Mouse (Mus musculus) liver, adult 2 months (tissue): Measurements from ENCODE around the gene Paxbp1. TPM values are rescaled to one million over a fixed set of nuclear protein-coding genes. Genes with fewer than 3 reads are reported as not detected.
"Not testable (repeated sequence)": the region's sequence is repeated elsewhere in the genome, so short reads cannot be mapped to it uniquely, and the experiment has no call there.

Experiments
- DNase-seq: peaks from one replicate; pipeline ENCODE4 v3.0.0-alpha.2; 2011; ENCODE audit warnings: low read depth, low spot score; ENCODE audit errors: extremely low read depth
- H3K27ac ChIP-seq: fragments of 200-500 bp; replicated peaks from 2 replicates; pipeline ENCODE4 v1.5.1; 2012; ENCODE audit warnings: low read depth, mild to moderate bottlenecking, control low read depth, inconsistent platforms, low read length; ENCODE audit not compliant: insufficient read depth
- H3K27me3 ChIP-seq: fragments of 200-500 bp; 2 replicates; pipeline ENCODE4 v1.6.1; 2012; ENCODE audit warnings: mild to moderate bottlenecking, moderate library complexity, low read length, inconsistent platforms; ENCODE audit not compliant: control insufficient read depth, insufficient read depth
- H3K36me3 ChIP-seq: fragments of 200-500 bp; 2 replicates; pipeline ENCODE4 v1.6.1; 2012; ENCODE audit warnings: low read length, inconsistent platforms; ENCODE audit not compliant: control insufficient read depth, insufficient read depth
- H3K4me1 ChIP-seq: fragments of 200-500 bp; 2 replicates; pipeline ENCODE4 v1.6.1; 2011; ENCODE audit warnings: low read length; ENCODE audit not compliant: control insufficient read depth, insufficient read depth
- H3K4me3 ChIP-seq: fragments of 200-500 bp; 2 replicates; pipeline ENCODE4 v1.5.1; 2011; ENCODE audit warnings: low read depth, mild to moderate bottlenecking, control low read depth, low read length, moderate library complexity; ENCODE audit not compliant: insufficient read depth
- H3K79me2 ChIP-seq: fragments of 200-500 bp; 2 replicates; pipeline ENCODE4 v1.6.1; 2012; ENCODE audit warnings: inconsistent platforms, mild to moderate bottlenecking, low read length, moderate library complexity; ENCODE audit not compliant: control insufficient read depth, insufficient read depth
- H3K9ac ChIP-seq: fragments of 200-500 bp; 2 replicates; pipeline ENCODE4 v1.6.1; 2012; ENCODE audit warnings: low read depth, mild to moderate bottlenecking, control low read depth, inconsistent platforms, low read length
- CTCF ChIP-seq: fragments of 200-500 bp; IDR thresholded peaks from 2 replicates; pipeline ENCODE4 v1.5.1; 2011; ENCODE audit warnings: low read depth, low read length, control low read depth
- POLR2A ChIP-seq: fragments of 200-500 bp; IDR thresholded peaks from 2 replicates; pipeline ENCODE4 v1.6.1; 2011; ENCODE audit warnings: low read length, control low read depth; ENCODE audit not compliant: insufficient read depth; ENCODE audit errors: extremely low read depth
- WGBS: fragments of 180-500 bp; shearing (Covaris S2); methylation state at CpG from one replicate; pipeline ENCODE4 v1.1.7; 2018; 5-methylcytosine and 5-hydroxymethylcytosine counted together
- polyA plus RNA-seq: library from polyadenylated mRNA; depleted of rRNA; stranded (reverse); fragments of >200 nt; gene quantifications from 2 replicates; pipeline ENCODE4 v1.2.3, GENCODE M21; 2012
- total RNA-seq: library from RNA; depleted of rRNA; stranded (reverse); fragments of >200 nt; gene quantifications from 2 replicates; pipeline ENCODE4 v1.2.3, GENCODE M21; 2014

Gene Paxbp1
- total and polyA plus RNA-seq, 2 experiments: 8.1 to 26.1 TPM

DNA sequence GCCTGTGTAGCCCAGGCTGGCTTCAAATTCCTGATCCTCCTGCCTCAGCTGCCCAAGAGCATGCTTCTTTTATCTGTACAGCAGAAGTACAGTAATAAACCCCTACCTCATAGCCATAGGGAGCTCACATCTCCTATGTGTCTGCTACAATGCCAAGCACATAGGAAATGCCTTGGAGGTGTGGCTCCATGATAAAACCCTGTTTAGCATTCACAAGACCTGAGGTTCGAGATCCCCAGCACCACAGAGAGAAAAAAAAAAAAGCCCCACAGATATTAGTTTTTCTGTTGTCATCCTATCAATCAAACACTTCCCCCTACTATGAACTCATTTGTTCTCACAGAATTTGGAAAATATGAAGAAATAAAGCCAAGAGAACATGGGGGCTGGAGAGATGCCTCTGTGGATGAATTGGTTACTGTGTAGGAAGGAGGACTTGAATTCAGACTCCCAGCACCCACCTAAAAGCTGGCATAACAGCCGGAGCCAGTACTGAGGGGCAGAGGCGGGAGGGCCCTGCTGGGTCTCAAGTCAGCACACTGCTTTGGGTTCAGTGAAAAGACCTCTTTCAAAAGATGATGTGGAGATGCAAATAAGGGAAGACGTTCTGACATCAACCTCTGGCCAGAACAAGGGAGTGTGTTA lies 38.8 kb upstream of the Paxbp1 start:
- H3K4me3 ChIP-seq: no peak overlapping the region

DNA sequence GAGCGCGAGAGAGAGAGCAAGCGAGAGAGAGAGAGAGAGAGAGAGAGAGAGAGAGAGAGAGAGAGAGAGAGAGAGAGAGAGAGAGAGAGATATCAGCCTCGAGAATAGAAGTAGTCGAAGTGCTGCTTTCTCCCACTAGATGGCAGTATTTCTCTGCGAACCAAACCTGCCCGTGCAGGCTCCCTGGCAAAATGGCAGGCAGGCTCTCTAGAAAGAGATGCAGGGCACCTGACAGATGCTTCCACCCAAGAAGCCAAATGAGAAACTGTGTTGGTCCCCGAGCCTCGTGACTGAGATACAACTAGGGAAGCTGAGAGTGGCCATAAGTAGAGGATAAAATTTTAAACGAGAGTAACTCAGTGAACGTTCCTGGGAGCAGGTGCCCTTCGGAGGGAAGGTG lies 37.2 kb upstream of the Paxbp1 start:
- Histone ChIP-seq H3K9ac (no peak overlapping the region), H3K4me3 (no peak overlapping the region), H3K27me3 (no peaks in the 10 kb centered on the region), H3K27ac (no peak overlapping the region), H3K36me3 (no peaks in the 10 kb centered on the region), H3K4me1 (peaks cover 10% of the 10 kb centered on the region), H3K79me2 (no peaks in the 10 kb centered on the region)
- 24% methylated on average over 9 of the region's 12 CpGs for WGBS
- TF ChIP-seq CTCF: peak; percentile 83
- TF ChIP-seq POLR2A: no peak
- peak; percentile 47 for DNase-seq

More for the DNA sequence above, 38.8 kb upstream of the Paxbp1 start:
- Histone ChIP-seq H3K79me2 (no peaks in the 10 kb centered on the region), H3K36me3 (no peaks in the 10 kb centered on the region), H3K27ac (no peak overlapping the region), H3K4me1 (peaks cover 10% of the 10 kb centered on the region), H3K27me3 (0 out of 2 replicates have a peak, but pooled peaks cover 2% of the 10 kb centered on the region), H3K9ac (no peak overlapping the region)
- TF ChIP-seq CTCF: no peak
- TF ChIP-seq POLR2A: no peak
- DNase-seq: no peak
- WGBS: 71% methylated on average over 4 of the region's 4 CpGs

- H3K27ac ChIP-seq: no peak overlapping the region
- no peak overlapping the region for H3K9ac ChIP-seq
- no peaks in the 10 kb centered on the region for H3K36me3 ChIP-seq
- no peak for TF ChIP-seq POLR2A
- TF ChIP-seq CTCF: peak; percentile 13; the same call in 1 of the 2 replicates
- H3K4me1 ChIP-seq: no peaks in the 10 kb centered on the region
- no peaks in the 10 kb centered on the region for H3K79me2 ChIP-seq
- DNase-seq: peak; percentile 14
- no peak overlapping the region for H3K4me3 ChIP-seq
- WGBS: 70% methylated on average over 5 of the region's 5 CpGs
- H3K27me3 ChIP-seq: no peaks in the 10 kb centered on the region
Measured at GRCm38 (mm10) chr16:91076180-91076579, 31.8 kb upstream of the Paxbp1 start.

DNA sequence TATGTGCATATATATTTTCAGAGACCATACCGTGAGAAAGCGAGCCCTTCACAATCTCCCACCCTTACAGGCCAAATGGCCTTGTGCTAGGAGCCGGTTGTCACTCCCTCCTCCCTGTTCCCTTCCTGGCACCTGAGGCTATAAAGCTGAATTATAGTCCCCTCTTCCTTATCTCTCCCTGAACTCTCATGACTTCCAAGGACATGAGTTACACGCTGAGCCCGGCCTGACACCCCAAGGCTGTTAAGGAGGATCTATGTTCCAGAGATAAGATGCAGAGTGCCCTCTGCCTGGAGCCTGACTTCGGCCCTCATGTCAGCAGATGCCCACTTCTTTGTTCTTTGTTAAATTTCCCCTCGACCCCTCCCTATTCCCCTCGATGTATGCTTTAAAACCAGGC lies 31.1 kb upstream of the Paxbp1 start:
- H3K9ac ChIP-seq, H3K4me3 ChIP-seq, H3K27ac ChIP-seq, H3K79me2 ChIP-seq, H3K4me1 ChIP-seq, H3K36me3 ChIP-seq, DNase-seq, H3K27me3 ChIP-seq: not testable (repeated sequence)
- WGBS: 78% methylated on average over 8 of the region's 8 CpGs

DNA sequence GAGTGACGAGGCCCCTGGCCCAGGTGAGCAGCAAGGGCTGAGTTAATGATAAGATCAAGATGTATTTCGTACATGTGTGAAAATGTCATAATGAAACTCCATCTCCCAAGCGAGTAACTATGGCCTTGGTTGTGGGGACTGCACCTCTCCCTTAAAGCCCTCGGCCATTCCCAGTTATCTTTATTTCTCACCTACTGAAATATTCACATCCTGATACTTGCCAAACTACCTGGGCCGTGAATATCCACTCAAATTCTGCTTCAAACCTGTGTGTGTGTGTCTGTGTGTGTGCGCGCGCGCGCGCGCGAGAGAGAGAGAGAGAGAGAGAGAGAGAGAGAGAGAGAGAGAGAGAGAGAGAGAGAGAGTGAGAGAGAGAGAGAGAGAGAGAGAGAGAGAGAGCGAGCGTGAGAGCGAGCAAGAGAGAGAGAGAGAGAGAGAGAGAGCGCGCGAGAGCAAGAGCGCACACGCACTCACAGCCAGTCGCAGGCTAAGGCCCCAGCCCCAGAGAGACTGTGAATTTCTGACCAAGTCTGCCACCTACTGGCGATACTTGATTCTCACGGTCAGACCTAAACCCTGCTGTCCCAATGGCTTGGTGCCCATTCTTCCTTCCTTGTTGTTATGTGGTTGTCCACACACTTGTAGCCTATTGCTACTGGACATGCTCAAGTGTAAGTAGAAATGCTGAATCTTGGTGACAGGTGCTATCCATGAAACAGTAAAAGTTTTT lies 29.0 kb upstream of the Paxbp1 start:
- H3K79me2 ChIP-seq: no peaks in the 10 kb centered on the region
- no peak overlapping the region for H3K4me3 ChIP-seq
- WGBS: 48% methylated on average over 22 of the region's 24 CpGs
- H3K27ac ChIP-seq: no peak overlapping the region
- no peaks in the 10 kb centered on the region for H3K4me1 ChIP-seq
- H3K9ac ChIP-seq: no peak overlapping the region
- no peak for TF ChIP-seq POLR2A
- peak; percentile 83 for TF ChIP-seq CTCF
- H3K27me3 ChIP-seq: no peaks in the 10 kb centered on the region
- peak; percentile 77 for DNase-seq
- no peaks in the 10 kb centered on the region for H3K36me3 ChIP-seq

GRCm38 (mm10) chr16:91072256-91072655 lies 27.9 kb upstream of the Paxbp1 start:
- H3K36me3 ChIP-seq: no peaks in the 10 kb centered on the region
- DNase-seq: no peak
- H3K4me1 ChIP-seq: no peaks in the 10 kb centered on the region
- TF ChIP-seq POLR2A: no peak
- no peak for TF ChIP-seq CTCF
- no peaks in the 10 kb centered on the region for H3K79me2 ChIP-seq
- no peak overlapping the region for H3K27ac ChIP-seq
- no peaks in the 10 kb centered on the region for H3K27me3 ChIP-seq
- H3K9ac ChIP-seq: no peak overlapping the region
- 85% methylated on average over 1 of the region's 1 CpGs for WGBS
- no peak overlapping the region for H3K4me3 ChIP-seq
